Mouse (Mus musculus): ENCODE data around the gene Klhl30.

Klhl30 gene

DNA sequence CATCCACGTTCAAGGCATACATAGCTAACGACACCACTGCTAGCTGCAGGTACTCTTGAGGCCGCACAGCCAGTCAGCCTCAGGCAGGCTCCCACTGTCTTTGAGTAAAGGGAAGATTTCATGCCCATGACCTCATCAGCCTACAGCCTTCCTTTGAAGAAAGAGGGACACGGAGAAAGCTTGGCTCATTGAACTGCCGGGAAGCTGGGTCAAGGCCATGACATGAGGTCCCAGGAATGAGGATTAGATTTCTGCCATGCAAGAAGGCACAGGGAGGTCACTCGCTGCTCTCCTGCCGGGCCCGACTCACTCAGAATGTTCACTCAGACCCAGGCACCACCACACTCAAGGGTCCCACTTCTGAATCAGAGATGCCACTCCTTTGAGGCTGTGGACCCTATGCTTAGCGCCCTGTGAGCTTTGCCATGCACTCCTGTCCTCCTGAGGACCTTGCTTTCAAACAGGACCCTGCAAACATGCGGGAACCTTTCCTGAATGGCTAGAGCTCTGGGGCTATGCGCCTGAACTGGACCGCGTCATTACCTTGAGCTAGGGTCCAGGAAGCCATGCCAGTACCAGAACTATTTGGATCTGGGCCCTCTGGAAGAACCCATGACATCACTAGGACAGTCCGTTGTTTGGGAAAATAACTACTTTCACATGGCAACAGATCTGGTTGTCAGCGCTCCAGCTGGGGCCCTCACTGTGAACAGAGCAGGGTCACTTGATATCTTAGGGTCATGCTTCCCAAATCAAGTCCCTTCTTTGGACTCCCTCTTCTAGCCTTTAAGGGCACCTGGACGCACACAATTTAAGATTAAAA lies 14.2 kb downstream of the Klhl30 start:
- no peak for DNase-seq (ENCODE audit: low read depth in 2 of 2, low spot score in 2 of 2)

DNA sequence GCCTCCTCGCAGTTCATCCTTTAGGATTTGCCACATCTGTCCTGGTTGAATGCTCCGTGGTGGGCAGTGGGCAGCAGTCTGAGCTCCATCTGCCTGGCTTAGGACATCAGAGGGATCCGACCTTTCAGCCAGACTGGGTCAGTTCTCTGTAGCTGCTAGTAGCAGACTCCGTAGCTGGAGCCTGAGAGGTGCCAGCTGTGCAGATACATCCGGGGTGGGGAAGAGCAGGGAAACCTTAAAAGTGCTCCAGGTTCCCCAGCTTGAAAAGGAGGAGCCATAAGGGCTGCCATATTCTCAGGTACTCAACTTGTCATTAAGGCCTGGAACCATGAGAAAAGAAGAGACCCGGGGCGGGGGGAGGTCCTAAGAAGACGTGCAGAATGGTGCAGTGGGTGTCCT lies 15.0 kb downstream of the Klhl30 start:
- no peak for DNase-seq (ENCODE audit: low read depth in 2 of 2, low spot score in 2 of 2)

DNA sequence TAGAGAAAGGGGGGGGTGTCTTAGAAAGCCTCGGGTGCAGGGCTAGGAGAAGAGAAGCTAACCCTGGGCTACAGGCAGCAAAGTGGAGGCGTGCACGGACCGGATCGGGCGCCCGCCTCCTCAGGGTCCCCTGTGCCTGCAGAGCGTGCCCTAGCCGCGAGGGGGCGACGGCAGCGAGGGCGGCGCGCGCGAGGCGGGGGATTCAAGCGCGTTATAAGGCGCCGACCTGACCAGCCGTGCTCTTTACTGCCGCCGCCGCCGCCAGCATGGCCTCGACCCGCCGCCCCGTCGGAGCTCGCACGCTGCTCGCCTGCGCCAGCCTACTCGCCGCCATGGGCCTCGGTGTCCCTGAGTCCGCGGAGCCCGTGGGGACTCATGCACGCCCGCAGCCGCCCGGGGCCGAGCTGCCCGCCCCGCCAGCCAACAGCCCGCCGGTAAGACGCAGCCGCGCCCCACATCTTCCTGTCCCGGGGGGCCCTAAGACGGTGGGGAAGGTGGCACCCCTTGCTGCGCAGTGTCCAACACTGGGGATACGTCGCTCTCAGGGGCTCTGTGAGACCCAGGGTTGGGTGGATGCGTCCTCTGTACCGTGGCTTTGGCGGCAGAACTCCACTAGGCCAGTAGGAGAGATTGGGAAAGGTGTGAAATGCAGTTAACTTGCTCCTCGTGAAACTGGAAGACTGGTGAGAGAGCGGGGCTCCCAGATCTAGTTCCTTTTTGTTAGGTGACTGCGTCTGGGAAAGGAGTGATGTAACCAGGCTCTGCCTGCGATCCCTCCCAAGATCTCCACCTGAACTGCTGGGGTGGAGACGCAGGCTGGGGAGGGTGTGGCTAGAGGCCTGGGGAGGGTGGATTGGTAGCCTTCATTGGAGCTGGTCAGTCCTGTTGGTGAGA lies 15.6 kb downstream of the Klhl30 start, which contains the start of gene Erfe:
TSS of gene Erfe (plus strand) at position 216 of the 894 bp plus-strand sequence.
- peak; percentile 67 to 70 for DNase-seq (ENCODE audit: low read depth in 2 of 2, low spot score in 2 of 2)

DNA sequence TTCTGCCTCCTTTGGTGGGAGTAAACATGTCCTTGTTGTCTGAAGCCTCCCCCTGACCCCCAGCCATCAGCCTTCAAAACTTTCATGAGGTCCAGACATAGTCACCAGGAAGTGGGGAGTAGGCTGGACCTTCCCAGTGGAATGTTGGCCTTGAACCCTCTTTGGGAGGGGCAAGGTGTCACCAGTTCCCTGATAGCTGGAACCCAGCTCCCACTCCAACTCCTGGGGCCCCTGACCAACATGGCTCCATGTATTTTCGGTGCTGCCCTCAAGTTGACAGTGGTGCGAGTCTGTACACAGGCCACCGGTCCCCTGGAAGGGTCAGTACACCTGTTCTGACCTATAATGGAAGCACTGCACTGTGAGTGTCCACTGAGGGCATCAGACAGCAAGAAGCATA lies 16.5 kb downstream of the Klhl30 start:
- DNase-seq (ENCODE audit: low read depth in 2 of 2, low spot score in 2 of 2): no peak

DNA sequence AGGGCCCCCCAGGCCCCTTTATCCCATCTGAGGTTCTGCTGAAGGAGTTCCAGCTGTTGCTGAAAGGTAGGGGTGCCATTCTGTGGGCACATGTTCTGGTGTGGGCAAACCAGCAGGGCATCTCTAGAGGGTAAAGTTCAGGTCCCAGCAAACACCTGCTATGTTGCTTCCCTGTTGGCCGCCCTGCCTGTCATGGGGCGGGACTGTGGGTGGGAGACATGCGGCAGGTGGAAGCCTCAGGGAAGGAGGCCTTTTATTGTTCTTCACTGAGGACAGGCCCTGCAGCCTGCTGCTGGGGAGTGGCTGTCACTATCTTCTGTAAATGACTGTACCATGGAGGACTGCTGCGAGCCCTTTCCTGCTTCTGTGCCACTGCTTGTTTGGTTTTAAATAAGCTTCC lies 18.6 kb downstream of the Klhl30 start:
- DNase-seq (ENCODE audit: low read depth in 2 of 2, low spot score in 2 of 2): no peak

GRCm38 (mm10) chr1:91370055-91370454 lies 19.2 kb downstream of the Klhl30 start:
- no peak for DNase-seq (ENCODE audit: low read depth in 2 of 2, low spot score in 2 of 2)

DNA sequence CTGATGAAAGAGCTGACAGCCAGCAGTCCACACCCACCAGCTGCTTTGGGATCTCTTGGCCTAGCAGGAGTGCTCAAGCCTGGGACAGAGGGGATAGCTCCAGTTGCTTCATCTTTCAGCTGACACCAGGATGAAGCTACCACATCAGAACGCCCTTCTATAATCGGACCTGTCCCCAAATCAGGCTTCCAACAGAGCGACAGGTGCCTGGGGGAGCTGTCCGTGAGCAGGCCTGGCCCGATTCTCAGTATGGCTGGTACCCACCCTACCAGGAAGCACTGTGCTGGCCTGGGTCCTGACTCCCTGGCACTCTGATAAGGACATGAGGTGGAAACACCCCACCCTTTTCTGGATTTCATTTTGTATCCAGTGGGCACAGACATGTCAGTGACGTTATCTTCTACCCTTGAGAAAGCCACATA lies 22.6 kb downstream of the Klhl30 start:
- no peak for DNase-seq (ENCODE audit: low read depth in 2 of 2, low spot score in 2 of 2)

- peak; percentile 32 to 60 for DNase-seq (ENCODE audit: low read depth in 2 of 2, low spot score in 2 of 2)
These were observed 29.8 kb downstream of the Klhl30 start for GRCm38 (mm10) chr1:91380453-91381090.

DNA sequence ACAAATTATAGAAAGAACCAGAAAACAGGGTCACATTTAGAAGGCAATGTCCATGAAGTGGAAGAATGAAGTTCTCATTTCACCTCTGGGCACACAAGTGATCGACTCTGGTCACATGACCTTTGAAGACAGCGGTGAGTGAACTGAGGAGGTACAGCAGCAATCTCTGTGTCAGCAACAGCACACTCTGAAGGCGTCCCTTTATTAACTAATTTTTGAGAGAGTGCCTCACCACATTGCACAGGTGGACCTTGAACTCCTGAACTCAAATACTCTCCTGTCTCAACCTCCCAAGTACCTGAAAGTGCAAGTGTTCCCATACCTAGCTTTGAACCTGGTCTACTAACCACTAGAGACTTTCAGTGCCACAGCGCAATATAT lies 30.3 kb downstream of the Klhl30 start:
- no peak for DNase-seq (ENCODE audit: low read depth in 2 of 2, low spot score in 2 of 2)

- no peak for DNase-seq (ENCODE audit: low read depth in 2 of 2, low spot score in 2 of 2)
These were observed 39.6 kb downstream of the Klhl30 start for GRCm38 (mm10) chr1:91390369-91390768.

DNA sequence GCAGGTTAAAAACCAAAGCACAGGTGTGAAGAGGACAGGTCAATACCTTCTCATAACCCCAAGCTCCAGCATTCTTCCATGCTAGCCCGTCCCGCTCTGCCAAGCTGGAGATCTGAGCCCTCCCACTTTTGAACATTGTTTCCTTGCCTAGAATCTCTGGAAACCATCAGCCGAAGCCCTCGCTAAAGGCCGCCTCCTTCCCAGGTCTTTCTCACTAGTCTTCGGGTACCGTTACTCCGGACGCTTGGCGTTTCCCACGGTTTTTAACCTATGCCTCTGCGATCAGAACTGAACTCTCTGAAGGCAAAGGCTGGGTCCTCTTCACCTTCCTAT lies 47.1 kb downstream of the Klhl30 start:
- no peak for DNase-seq (ENCODE audit: low read depth in 2 of 2, low spot score in 2 of 2)

DNA sequence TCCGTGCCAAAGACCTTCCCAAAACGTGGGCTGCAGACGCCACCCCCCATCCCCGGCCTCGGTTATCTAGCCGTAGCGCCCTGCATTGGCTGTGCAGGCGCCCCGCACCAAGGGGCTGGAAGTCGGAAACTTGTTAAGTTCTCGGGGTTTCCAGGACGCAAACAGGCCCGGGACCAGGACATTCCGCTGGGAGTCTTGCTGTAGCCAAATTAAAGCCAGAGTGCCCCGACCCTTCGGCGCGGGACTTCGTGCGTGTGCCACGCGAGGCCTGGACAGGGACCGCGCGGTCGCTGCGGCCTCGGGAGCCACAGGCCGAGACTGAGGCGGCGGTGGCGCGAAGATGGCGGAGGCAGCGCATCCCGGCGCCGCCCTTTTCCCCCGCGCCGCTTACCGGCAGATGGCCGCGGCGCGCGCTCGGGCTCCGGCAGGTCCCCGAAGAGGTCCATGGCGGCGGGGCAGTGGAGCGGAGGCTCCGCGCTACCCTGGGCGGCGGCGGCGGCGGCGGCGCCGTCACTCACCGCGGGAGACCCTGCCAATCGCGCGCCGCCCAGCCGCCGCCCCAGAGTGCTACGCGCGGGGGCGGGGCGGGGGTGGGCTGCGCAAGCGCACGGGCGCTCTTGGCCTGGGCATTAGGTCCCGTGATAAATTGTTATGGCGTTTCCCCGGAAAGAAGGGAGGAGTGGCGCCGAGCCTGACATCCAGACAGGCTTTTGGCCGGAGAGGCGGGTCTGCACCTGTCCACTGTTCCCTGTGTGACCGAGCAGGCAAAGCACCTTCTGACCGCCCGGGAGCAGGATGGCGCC lies 47.6 kb downstream of the Klhl30 start, which contains the start of gene Ilkap:
TSS of gene Ilkap (minus strand) at position 556 of the 803 bp plus-strand sequence.
- DNase-seq (ENCODE audit: low read depth in 2 of 2, low spot score in 2 of 2): peak; percentile 66 to 71

DNA sequence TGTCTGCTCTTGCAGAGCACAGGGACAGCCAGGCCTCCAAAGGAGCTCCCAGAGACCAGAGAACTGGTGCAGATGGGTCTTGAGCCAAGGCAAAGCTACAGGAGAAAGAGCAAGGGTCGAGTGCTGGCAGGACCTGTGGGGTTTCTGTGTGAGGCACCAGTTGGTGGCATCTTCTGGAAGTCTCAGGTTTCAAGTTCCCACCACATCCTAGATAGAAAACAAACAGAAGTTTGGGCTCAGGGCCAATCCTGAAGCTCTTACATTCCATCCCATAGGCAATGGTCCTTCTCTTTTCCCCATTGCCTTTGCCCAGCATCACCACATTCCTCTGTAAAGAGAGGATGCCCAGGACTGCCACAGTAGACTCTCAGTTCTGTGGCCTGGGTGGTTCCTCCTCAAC lies 54.2 kb downstream of the Klhl30 start:
- DNase-seq (ENCODE audit: low read depth in 2 of 2, low spot score in 2 of 2): no peak

DNA sequence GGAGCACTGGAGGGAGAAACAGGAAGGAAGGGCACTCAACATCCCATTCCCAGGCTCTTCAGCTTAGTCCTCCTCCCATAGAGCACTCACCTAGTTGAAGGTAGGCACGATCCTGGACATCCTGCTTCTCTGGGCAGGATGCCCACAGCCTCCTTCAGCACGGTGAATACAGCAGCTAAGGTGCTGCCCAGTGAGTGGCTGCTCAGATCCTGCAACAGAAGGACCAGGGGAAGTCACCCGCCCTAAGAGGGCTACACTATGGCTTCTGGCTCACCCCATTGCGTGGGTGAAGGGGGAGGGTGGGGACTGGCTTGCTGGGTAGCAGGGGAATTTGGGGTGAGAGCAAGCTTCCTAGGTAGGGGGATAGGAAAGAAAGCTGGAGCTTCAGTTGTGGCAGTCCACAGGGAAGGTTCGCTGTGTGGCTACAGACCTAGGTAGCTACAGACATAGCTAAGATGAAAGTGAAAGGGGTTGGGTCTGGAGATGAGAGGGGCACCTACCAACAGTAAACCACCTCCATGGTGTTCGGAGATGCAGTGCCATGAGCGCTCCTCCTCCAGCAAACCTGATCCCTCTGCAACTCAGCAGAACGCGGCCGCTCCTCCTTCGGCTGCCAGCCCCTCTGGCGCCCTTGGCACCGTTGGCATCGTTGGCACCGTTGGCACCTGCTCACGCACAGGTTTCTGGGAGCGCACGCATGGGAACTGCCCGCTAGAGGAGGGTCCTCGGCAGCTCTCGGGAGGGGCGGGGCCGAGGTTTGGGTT lies 54.8 kb downstream of the Klhl30 start:
- no peak for DNase-seq (ENCODE audit: low read depth in 2 of 2, low spot score in 2 of 2)

DNA sequence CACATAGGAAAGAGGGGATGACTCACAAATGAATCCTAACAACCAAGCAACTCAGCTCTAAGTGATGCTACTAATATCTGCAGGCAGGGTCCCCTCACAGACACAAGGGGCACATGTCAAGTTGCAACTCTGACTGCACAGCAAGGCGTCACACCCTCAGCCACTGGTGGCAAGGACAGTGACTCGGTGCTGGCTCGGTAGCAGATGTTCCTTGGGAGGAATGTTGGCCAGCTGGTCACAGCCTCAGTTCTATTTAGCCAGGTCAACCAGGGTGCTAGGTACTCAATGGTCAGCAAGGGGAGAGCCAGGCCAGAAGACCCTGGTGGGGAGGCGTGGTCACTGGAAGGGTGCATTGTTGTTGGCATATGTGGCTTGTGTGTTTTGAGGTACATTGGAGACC lies 57.0 kb downstream of the Klhl30 start:
- DNase-seq (ENCODE audit: low read depth in 2 of 2, low spot score in 2 of 2): no peak

GRCm38 (mm10) chr1:91411631-91412285 lies 60.9 kb downstream of the Klhl30 start:
- DNase-seq (ENCODE audit: low read depth in 2 of 2, low spot score in 2 of 2): no peak
